Mouse (Mus musculus) hindbrain, embryonic 11.5 days (tissue): Measurements from ENCODE around the gene Tspan12. TPM values are rescaled to one million over a fixed set of nuclear protein-coding genes. Genes with fewer than 3 reads are reported as not detected.
"Not testable (repeated sequence)": the region's sequence is repeated elsewhere in the genome, so short reads cannot be mapped to it uniquely, and the experiment has no call there.

Source experiments
- ATAC-seq: fragments of 200-750 bp; cut with Nextera tagmentation; 2 replicates; pipeline ENCODE4 v1.8.0; 2017; ENCODE audit warnings: mild to moderate bottlenecking, moderate TSS enrichment, moderate library complexity; ENCODE audit not compliant: low FRiP score
- DNase-seq: peaks from one replicate; pipeline ENCODE4 v3.0.0-alpha.2; 2015; ENCODE audit warnings: low spot score
- H3K27ac ChIP-seq: fragments of 300-500 bp; sonication (generic); 2 replicates; pipeline ENCODE4 v1.5.1; 2014; ENCODE audit warnings: mild to moderate bottlenecking, low read depth, low read length
- H3K27me3 ChIP-seq: fragments of 300-500 bp; sonication (generic); 2 replicates; pipeline ENCODE4 v1.6.1; 2014; ENCODE audit warnings: mild to moderate bottlenecking, low read length, moderate library complexity, mixed read lengths; ENCODE audit not compliant: control insufficient read depth, insufficient read depth
- H3K36me3 ChIP-seq: fragments of 300-500 bp; sonication (generic); 2 replicates; pipeline ENCODE4 v1.6.1; 2014; ENCODE audit warnings: mild to moderate bottlenecking, low read length, moderate library complexity, mixed read lengths; ENCODE audit not compliant: control insufficient read depth, insufficient read depth
- H3K4me1 ChIP-seq: fragments of 300-500 bp; sonication (generic); replicated peaks from 2 replicates; pipeline ENCODE4 v1.6.1; 2014; ENCODE audit warnings: low read length, mixed read lengths; ENCODE audit not compliant: control insufficient read depth, insufficient read depth
- H3K4me2 ChIP-seq: fragments of 300-500 bp; sonication (generic); replicated peaks from 2 replicates; pipeline ENCODE4 v1.6.1; 2014; ENCODE audit warnings: mild to moderate bottlenecking, low read depth, low read length
- H3K4me3 ChIP-seq: fragments of 300-500 bp; sonication (generic); 2 replicates; pipeline ENCODE4 v1.5.1; 2014; ENCODE audit warnings: low read depth, low read length
- H3K9ac ChIP-seq: fragments of 300-500 bp; sonication (generic); 2 replicates; pipeline ENCODE4 v1.6.1; 2014; ENCODE audit warnings: low read depth, low read length
- H3K9me3 ChIP-seq: fragments of 300-500 bp; sonication (generic); 2 replicates; pipeline ENCODE4 v1.6.1; 2016; ENCODE audit warnings: low read length; ENCODE audit not compliant: control insufficient read depth
- WGBS: fragments of 180-500 bp; shearing (Covaris S2); extraction: QIAGEN DNeasy Blood & Tissue Kit; methylation state at CpG from one replicate; pipeline ENCODE4 v1.1.7; 2014; 5-methylcytosine and 5-hydroxymethylcytosine counted together
- polyA plus RNA-seq: library from polyadenylated mRNA; unstranded; fragments of >200 nt; fragmentation: Nextera tagmentation; extraction: Ambion mirVana; gene quantifications from 2 replicates; pipeline ENCODE4 v1.2.1, GENCODE M21; 2014

Tspan12 gene
- polyA plus RNA-seq, 1 experiment from 2014 or later, result 64.0 TPM

GRCm38 (mm10) chr6:21795410-21795809, 56.9 kb downstream of the Tspan12 start:
- Histone ChIP-seq H3K27ac (no peak overlapping the region), H3K4me2 (no peak overlapping the region), H3K36me3 (no peaks in the 10 kb centered on the region), H3K4me3 (no peak overlapping the region), H3K4me1 (no peaks in the 10 kb centered on the region), H3K9me3 (no peaks in the 10 kb centered on the region), H3K9ac (no peak overlapping the region), H3K27me3 (no peaks in the 10 kb centered on the region)
- ATAC-seq, result peak; percentile 58; the same call in 1 of the 2 replicates
- no peak for DNase-seq
- WGBS, result 82% methylated on average over 5 of the region's 5 CpGs

- Histone ChIP-seq H3K9me3 (no peaks in the 10 kb centered on the region), H3K4me1 (no peaks in the 10 kb centered on the region), H3K27ac (no peak overlapping the region), H3K27me3 (no peaks in the 10 kb centered on the region), H3K9ac (no peak overlapping the region), H3K4me2 (no peak overlapping the region), H3K4me3 (no peak overlapping the region), H3K36me3 (no peaks in the 10 kb centered on the region)
- WGBS, result 8% methylated on average over 7 of the region's 7 CpGs
- ATAC-seq, result peak; percentile 85
- peak; percentile 80 for DNase-seq
Measured at GRCm38 (mm10) chr6:21795072-21795407, 57.3 kb downstream of the Tspan12 start.

GRCm38 (mm10) chr6:21794337-21795071, 57.8 kb downstream of the Tspan12 start:
- Histone ChIP-seq H3K36me3 (no peaks in the 10 kb centered on the region), H3K27ac (no peak overlapping the region), H3K9me3 (no peaks in the 10 kb centered on the region), H3K4me3 (no peak overlapping the region), H3K9ac (no peak overlapping the region), H3K4me1 (no peaks in the 10 kb centered on the region), H3K4me2 (no peak overlapping the region), H3K27me3 (no peaks in the 10 kb centered on the region)
- DNase-seq (no peak), ATAC-seq (peak; percentile 47; the same call in 1 of the 2 replicates)
- WGBS, result 82% methylated on average over 11 of the region's 11 CpGs

- ATAC-seq (no peak), DNase-seq (no peak)
- 91% methylated on average over 7 of the region's 7 CpGs for WGBS
- H3K4me1 ChIP-seq, result no peaks in the 10 kb centered on the region
- H3K27me3 ChIP-seq, result no peaks in the 10 kb centered on the region
- H3K4me2 ChIP-seq, result no peak overlapping the region
- no peak overlapping the region for H3K27ac ChIP-seq
- no peaks in the 10 kb centered on the region for H3K36me3 ChIP-seq
- H3K9me3 ChIP-seq, result no peaks in the 10 kb centered on the region
- H3K9ac ChIP-seq, result no peak overlapping the region
- no peak overlapping the region for H3K4me3 ChIP-seq
Measured at GRCm38 (mm10) chr6:21791307-21791706, 61.0 kb downstream of the Tspan12 start.

GRCm38 (mm10) chr6:21790550-21791086, 61.7 kb downstream of the Tspan12 start:
- Histone ChIP-seq H3K27me3 (no peaks in the 10 kb centered on the region), H3K4me2 (no peak overlapping the region), H3K4me1 (no peaks in the 10 kb centered on the region), H3K9me3 (no peaks in the 10 kb centered on the region), H3K36me3 (no peaks in the 10 kb centered on the region), H3K4me3 (no peak overlapping the region), H3K27ac (no peak overlapping the region), H3K9ac (no peak overlapping the region)
- 84% methylated on average over 4 of the region's 4 CpGs for WGBS
- DNase-seq (no peak), ATAC-seq (no peak)

GRCm38 (mm10) chr6:21790036-21790435, 62.3 kb downstream of the Tspan12 start:
- no peaks in the 10 kb centered on the region for H3K36me3 ChIP-seq
- ATAC-seq (no peak), DNase-seq (no peak)
- H3K4me3 ChIP-seq, result no peak overlapping the region
- WGBS, result 75% methylated on average over 2 of the region's 2 CpGs
- H3K27me3 ChIP-seq, result no peaks in the 10 kb centered on the region
- no peaks in the 10 kb centered on the region for H3K9me3 ChIP-seq
- no peak overlapping the region for H3K9ac ChIP-seq
- no peak overlapping the region for H3K4me2 ChIP-seq
- H3K4me1 ChIP-seq, result no peaks in the 10 kb centered on the region
- no peak overlapping the region for H3K27ac ChIP-seq

- H3K27me3 ChIP-seq, H3K9ac ChIP-seq, H3K27ac ChIP-seq, H3K9me3 ChIP-seq, H3K4me3 ChIP-seq, H3K4me2 ChIP-seq, H3K4me1 ChIP-seq, H3K36me3 ChIP-seq, DNase-seq, ATAC-seq: not testable (repeated sequence)
- 67% methylated on average over 1 of the region's 1 CpGs for WGBS
Measured at GRCm38 (mm10) chr6:21789582-21789981, 62.7 kb downstream of the Tspan12 start.

- 75% methylated on average over 11 of the region's 11 CpGs for WGBS
- Histone ChIP-seq H3K27ac (no peak overlapping the region), H3K4me1 (no peaks in the 10 kb centered on the region), H3K4me3 (no peak overlapping the region), H3K9ac (no peak overlapping the region), H3K9me3 (no peaks in the 10 kb centered on the region), H3K4me2 (no peak overlapping the region), H3K36me3 (no peaks in the 10 kb centered on the region), H3K27me3 (no peaks in the 10 kb centered on the region)
- ATAC-seq (no peak), DNase-seq (no peak)
Measured at GRCm38 (mm10) chr6:21787757-21788156, 64.6 kb downstream of the Tspan12 start.

GRCm38 (mm10) chr6:21787274-21787673, 65.0 kb downstream of the Tspan12 start:
- Histone ChIP-seq H3K4me3 (no peak overlapping the region), H3K27me3 (no peaks in the 10 kb centered on the region), H3K9ac (no peak overlapping the region), H3K9me3 (no peaks in the 10 kb centered on the region), H3K27ac (no peak overlapping the region), H3K4me2 (no peak overlapping the region), H3K4me1 (no peaks in the 10 kb centered on the region), H3K36me3 (no peaks in the 10 kb centered on the region)
- no peak for ATAC-seq
- 42% methylated on average over 6 of the region's 6 CpGs for WGBS
- DNase-seq, result no peak
